Mouse (Mus musculus): ENCODE data around the gene Cyp4f39. TPM values are rescaled to one million over a fixed set of nuclear protein-coding genes. Genes with fewer than 3 reads are reported as not detected.
A peak's percentile ranks its signal among the peaks of the same experiment; 100 is the strongest.

Gene Cyp4f39
- 0.03 TPM in 2 replicates for polyA plus RNA-seq (2012)

- H3K27me3 ChIP-seq (ENCODE audit: control insufficient read depth) = peaks cover 19% of the 10 kb centered on the region
- H3K4me1 ChIP-seq (ENCODE audit: control insufficient read depth) = peaks cover 43% of the 10 kb centered on the region
- no peaks in the 10 kb centered on the region for H3K36me3 ChIP-seq (ENCODE audit: control insufficient read depth)
- TF ChIP-seq TAL1 (IDR thresholded peaks at IDR 0.05; ENCODE audit: low read length) = no peak
- no peak for TF ChIP-seq GATA1 (IDR thresholded peaks at IDR 0.05; ENCODE audit: low read length)
- H3K4me3 ChIP-seq (replicated peaks) = peak within 1 kb of the TSS; percentile 39
- peaks cover 14% of the 10 kb centered on the region for H3K9me3 ChIP-seq (ENCODE audit: control insufficient read depth, low read length)
These were observed at the start of gene Cyp4f39 for GRCm38 (mm10) chr17:32452482-32452881. Gene Cyp4f39 (plus strand): TSS chr17:32452723.

- H3K4me3 ChIP-seq (replicated peaks) = peak overlapping the region; percentile 54
- TF ChIP-seq GATA1 (IDR thresholded peaks at IDR 0.05; ENCODE audit: low read length) (no peak), TAL1 (IDR thresholded peaks at IDR 0.05; ENCODE audit: low read length) (no peak)
These were observed 49.8 kb upstream of the Cyp4f39 start for GRCm38 (mm10) chr17:32402779-32403157.

GRCm38 (mm10) chr17:32403417-32403816, 49.1 kb upstream of the Cyp4f39 start, which contains the start of gene Rasal3:
Gene Rasal3 (minus strand): TSS chr17:32403583.
- Histone ChIP-seq H3K9me3 (ENCODE audit: control insufficient read depth, low read length) (no peaks in the 10 kb centered on the region), H3K27me3 (ENCODE audit: control insufficient read depth) (no peaks in the 10 kb centered on the region), H3K4me1 (ENCODE audit: control insufficient read depth) (peaks cover 19% of the 10 kb centered on the region), H3K4me3 (replicated peaks) (peak within 1 kb of the TSS; percentile 54), H3K36me3 (ENCODE audit: control insufficient read depth) (no peaks in the 10 kb centered on the region)
- TF ChIP-seq GATA1 (IDR thresholded peaks at IDR 0.05; ENCODE audit: low read length) (no peak), TAL1 (IDR thresholded peaks at IDR 0.05; ENCODE audit: low read length) (no peak)

More at GRCm38 (mm10) chr17:32402779-32403157, 49.8 kb upstream of the Cyp4f39 start:
- peaks cover 19% of the 10 kb centered on the region for H3K4me1 ChIP-seq (ENCODE audit: control insufficient read depth)
- H3K9me3 ChIP-seq (ENCODE audit: control insufficient read depth, low read length) = no peaks in the 10 kb centered on the region
- H3K36me3 ChIP-seq (ENCODE audit: control insufficient read depth) = no peaks in the 10 kb centered on the region
- no peaks in the 10 kb centered on the region for H3K27me3 ChIP-seq (ENCODE audit: control insufficient read depth)

- no peaks in the 10 kb centered on the region for H3K27me3 ChIP-seq (ENCODE audit: control insufficient read depth)
- H3K9me3 ChIP-seq (ENCODE audit: control insufficient read depth, low read length) = no peaks in the 10 kb centered on the region
- TF ChIP-seq TAL1 (IDR thresholded peaks at IDR 0.05; ENCODE audit: low read length) = no peak
- no peak for TF ChIP-seq GATA1 (IDR thresholded peaks at IDR 0.05; ENCODE audit: low read length)
- H3K4me3 ChIP-seq (replicated peaks) = no peak overlapping the region
- H3K36me3 ChIP-seq (ENCODE audit: control insufficient read depth) = no peaks in the 10 kb centered on the region
- no peaks in the 10 kb centered on the region for H3K4me1 ChIP-seq (ENCODE audit: control insufficient read depth)
These were observed 40.6 kb upstream of the Cyp4f39 start for GRCm38 (mm10) chr17:32411898-32412297.

- H3K27me3 ChIP-seq (ENCODE audit: control insufficient read depth) = no peaks in the 10 kb centered on the region
- TF ChIP-seq GATA1 (IDR thresholded peaks at IDR 0.05; ENCODE audit: low read length) (no peak), TAL1 (IDR thresholded peaks at IDR 0.05; ENCODE audit: low read length) (no peak)
- no peaks in the 10 kb centered on the region for H3K4me1 ChIP-seq (ENCODE audit: control insufficient read depth)
- H3K36me3 ChIP-seq (ENCODE audit: control insufficient read depth) = no peaks in the 10 kb centered on the region
- H3K9me3 ChIP-seq (ENCODE audit: control insufficient read depth, low read length) = no peaks in the 10 kb centered on the region
- no peak overlapping the region for H3K4me3 ChIP-seq (replicated peaks)
These were observed 37.0 kb upstream of the Cyp4f39 start for GRCm38 (mm10) chr17:32415417-32416020.

- H3K27me3 ChIP-seq (ENCODE audit: control insufficient read depth) = no peaks in the 10 kb centered on the region
- H3K4me1 ChIP-seq (ENCODE audit: control insufficient read depth) = no peaks in the 10 kb centered on the region
- H3K36me3 ChIP-seq (ENCODE audit: control insufficient read depth) = no peaks in the 10 kb centered on the region
- H3K4me3 ChIP-seq (replicated peaks) = no peak overlapping the region
- TF ChIP-seq TAL1 (IDR thresholded peaks at IDR 0.05; ENCODE audit: low read length) (no peak), GATA1 (IDR thresholded peaks at IDR 0.05; ENCODE audit: low read length) (no peak)
- no peaks in the 10 kb centered on the region for H3K9me3 ChIP-seq (ENCODE audit: control insufficient read depth, low read length)
These were observed 35.8 kb upstream of the Cyp4f39 start for GRCm38 (mm10) chr17:32416771-32417170.

GRCm38 (mm10) chr17:32419989-32420388, 32.5 kb upstream of the Cyp4f39 start:
- H3K4me3 ChIP-seq (replicated peaks) = no peak overlapping the region
- H3K36me3 ChIP-seq (ENCODE audit: control insufficient read depth) = no peaks in the 10 kb centered on the region
- H3K4me1 ChIP-seq (ENCODE audit: control insufficient read depth) = no peaks in the 10 kb centered on the region
- no peaks in the 10 kb centered on the region for H3K27me3 ChIP-seq (ENCODE audit: control insufficient read depth)
- TF ChIP-seq GATA1 (IDR thresholded peaks at IDR 0.05; ENCODE audit: low read length) (no peak), TAL1 (IDR thresholded peaks at IDR 0.05; ENCODE audit: low read length) (no peak)
- H3K9me3 ChIP-seq (ENCODE audit: control insufficient read depth, low read length) = no peaks in the 10 kb centered on the region

GRCm38 (mm10) chr17:32420781-32421180, 31.7 kb upstream of the Cyp4f39 start:
- no peaks in the 10 kb centered on the region for H3K27me3 ChIP-seq (ENCODE audit: control insufficient read depth)
- no peaks in the 10 kb centered on the region for H3K9me3 ChIP-seq (ENCODE audit: control insufficient read depth, low read length)
- H3K4me1 ChIP-seq (ENCODE audit: control insufficient read depth) = no peaks in the 10 kb centered on the region
- TF ChIP-seq GATA1 (IDR thresholded peaks at IDR 0.05; ENCODE audit: low read length) = no peak
- no peak for TF ChIP-seq TAL1 (IDR thresholded peaks at IDR 0.05; ENCODE audit: low read length)
- no peak overlapping the region for H3K4me3 ChIP-seq (replicated peaks)
- no peaks in the 10 kb centered on the region for H3K36me3 ChIP-seq (ENCODE audit: control insufficient read depth)

GRCm38 (mm10) chr17:32424034-32424433, 28.5 kb upstream of the Cyp4f39 start, which contains the start of gene Pglyrp2:
Gene Pglyrp2 (minus strand): TSS chr17:32424167.
- Histone ChIP-seq H3K4me1 (ENCODE audit: control insufficient read depth) (no peaks in the 10 kb centered on the region), H3K9me3 (ENCODE audit: control insufficient read depth, low read length) (no peaks in the 10 kb centered on the region), H3K4me3 (replicated peaks) (no peak within 1 kb of the TSS), H3K36me3 (ENCODE audit: control insufficient read depth) (no peaks in the 10 kb centered on the region), H3K27me3 (ENCODE audit: control insufficient read depth) (no peaks in the 10 kb centered on the region)
- TF ChIP-seq GATA1 (IDR thresholded peaks at IDR 0.05; ENCODE audit: low read length) = no peak
- no peak for TF ChIP-seq TAL1 (IDR thresholded peaks at IDR 0.05; ENCODE audit: low read length)
